Mouse (Mus musculus) MEL (cell line): Measurements from ENCODE around the gene Lefty1. TPM values are rescaled to one million over a fixed set of nuclear protein-coding genes. Genes with fewer than 3 reads are reported as not detected.
A peak's percentile ranks its signal among the peaks of the same experiment; 100 is the strongest.

ENCODE experiments used
- DNase-seq: peaks from one replicate; pipeline ENCODE4 v3.0.0; 2011; ENCODE audit warnings: low read depth, low spot score
- H3K27ac ChIP-seq: 2 replicates; pipeline ENCODE4 v1.5.1; 2012; ENCODE audit warnings: low read depth, mild to moderate bottlenecking, control low read depth, low read length, moderate library complexity; ENCODE audit not compliant: control insufficient read depth
- H3K27me3 ChIP-seq, 2 experiments: fragments of 150-350 bp in 1 of 2; sonication (generic) in 1 of 2; 2 replicates each; pipeline ENCODE4 v1.6.1; 2012; ENCODE audit warnings: low read length in 2 of 2, mild to moderate bottlenecking in 2 of 2, improper control_type of control experiment in 1 of 2, moderate library complexity in 1 of 2; ENCODE audit not compliant: insufficient read depth in 2 of 2, control insufficient read depth in 1 of 2
- H3K36me3 ChIP-seq, 2 experiments: 2 replicates each; pipeline ENCODE4 v1.6.1; 2012 to 2014; ENCODE audit warnings: low read length in 2 of 2, improper control_type of control experiment in 1 of 2, inconsistent platforms in 1 of 2, mild to moderate bottlenecking in 1 of 2; ENCODE audit not compliant: insufficient read depth in 2 of 2, control insufficient read depth in 1 of 2
- H3K4me1 ChIP-seq, 2 experiments: fragments of 150-350 bp in 1 of 2; sonication (generic) in 1 of 2; 2 replicates each; pipeline ENCODE4 v1.6.1; 2012; ENCODE audit warnings: low read length in 2 of 2, improper control_type of control experiment in 1 of 2, mild to moderate bottlenecking in 1 of 2; ENCODE audit not compliant: insufficient read depth in 2 of 2, control insufficient read depth in 1 of 2
- H3K4me3 ChIP-seq, 2 experiments: fragments of 150-350 bp in 1 of 2; sonication (generic) in 1 of 2; 2 replicates each; pipeline ENCODE4 v1.5.1; 2012; ENCODE audit warnings: low read depth in 2 of 2, low read length in 2 of 2, mild to moderate bottlenecking in 2 of 2, moderate library complexity in 2 of 2, control low read depth in 1 of 2, improper control_type of control experiment in 1 of 2; ENCODE audit not compliant: control insufficient read depth in 1 of 2, insufficient read depth in 1 of 2
- H3K79me2 ChIP-seq: 2 replicates; pipeline ENCODE4 v1.6.1; 2012; ENCODE audit warnings: mild to moderate bottlenecking, low read length, moderate library complexity; ENCODE audit not compliant: control insufficient read depth, poor library complexity, insufficient read depth
- H3K9ac ChIP-seq: 2 replicates; pipeline ENCODE4 v1.6.1; 2012; ENCODE audit warnings: low read depth, mild to moderate bottlenecking, control low read depth, low read length, moderate library complexity; ENCODE audit not compliant: control insufficient read depth, poor library complexity, severe bottlenecking
- H3K9me3 ChIP-seq: fragments of 150-350 bp; sonication (generic); replicated peaks from 2 replicates; pipeline ENCODE4 v1.6.1; 2012; ENCODE audit warnings: mild to moderate bottlenecking, low read length, improper control_type of control experiment, moderate library complexity; ENCODE audit not compliant: insufficient read depth
- BHLHE40 ChIP-seq: IDR thresholded peaks from 2 replicates; pipeline ENCODE4 v1.6.1; 2012; ENCODE audit warnings: low read depth, mild to moderate bottlenecking, inconsistent platforms, low read length, improper control_type of control experiment, borderline replicate concordance
- CHD2 ChIP-seq: IDR thresholded peaks from 2 replicates; pipeline ENCODE4 v1.6.1; 2011; ENCODE audit warnings: low read length, improper control_type of control experiment
- EP300 ChIP-seq, 2 experiments: IDR thresholded peaks; 2 replicates each; pipeline ENCODE4 v1.6.1; 2011; ENCODE audit warnings: improper control_type of control experiment in 2 of 2, low read length in 2 of 2, low read depth in 1 of 2, mild to moderate bottlenecking in 1 of 2
- GABPA ChIP-seq: IDR thresholded peaks from 2 replicates; pipeline ENCODE4 v1.6.1; 2012; ENCODE audit warnings: low read depth, mild to moderate bottlenecking, inconsistent platforms, low read length, improper control_type of control experiment, moderate library complexity
- GATA1 ChIP-seq: IDR thresholded peaks from 2 replicates; pipeline ENCODE4 v1.6.1; 2011; ENCODE audit warnings: low read depth, low read length, improper control_type of control experiment
- HCFC1 ChIP-seq: IDR thresholded peaks from 2 replicates; pipeline ENCODE4 v1.6.1; 2012; ENCODE audit warnings: low read depth, mild to moderate bottlenecking, inconsistent platforms, low read length, improper control_type of control experiment, moderate library complexity
- JUND ChIP-seq: IDR thresholded peaks from 2 replicates; pipeline ENCODE4 v1.6.1; 2011; ENCODE audit warnings: low read depth, mild to moderate bottlenecking, improper control_type of control experiment, low read length
- MAFK ChIP-seq: IDR thresholded peaks from 2 replicates; pipeline ENCODE4 v1.6.1; 2011; ENCODE audit warnings: low read depth, mild to moderate bottlenecking, low read length, improper control_type of control experiment, borderline replicate concordance
- MAX ChIP-seq: IDR thresholded peaks from 2 replicates; pipeline ENCODE4 v1.6.1; 2011; ENCODE audit warnings: low read length, improper control_type of control experiment
- MYB ChIP-seq: IDR thresholded peaks from 2 replicates; pipeline ENCODE4 v1.6.1; 2011; ENCODE audit warnings: mild to moderate bottlenecking, low read depth, low read length, improper control_type of control experiment
- NELFE ChIP-seq: IDR thresholded peaks from 2 replicates; pipeline ENCODE4 v1.6.1; 2011; ENCODE audit warnings: low read depth, low read length, improper control_type of control experiment
- NRF1 ChIP-seq: IDR thresholded peaks from 2 replicates; pipeline ENCODE4 v1.6.1; 2014; ENCODE audit warnings: low read depth, mild to moderate bottlenecking, inconsistent platforms, low read length, improper control_type of control experiment, moderate library complexity; ENCODE audit not compliant: poor library complexity, insufficient read depth, severe bottlenecking
- POLR2AphosphoS2 ChIP-seq: IDR thresholded peaks from 2 replicates; pipeline ENCODE4 v1.6.1; 2011; ENCODE audit warnings: low read length, improper control_type of control experiment
- RAD21 ChIP-seq: IDR thresholded peaks from 2 replicates; pipeline ENCODE4 v1.6.1; 2011; ENCODE audit warnings: mild to moderate bottlenecking, low read depth, low read length, improper control_type of control experiment
- RCOR1 ChIP-seq: IDR thresholded peaks from 2 replicates; pipeline ENCODE4 v1.6.1; 2012; ENCODE audit warnings: low read depth, mild to moderate bottlenecking, inconsistent platforms, low read length, improper control_type of control experiment
- SIN3A ChIP-seq: IDR thresholded peaks from 2 replicates; pipeline ENCODE4 v1.6.1; 2012; ENCODE audit warnings: low read length, improper control_type of control experiment, inconsistent platforms
- TAL1 ChIP-seq: IDR thresholded peaks from 2 replicates; pipeline ENCODE4 v1.6.1; 2012; ENCODE audit warnings: mild to moderate bottlenecking, inconsistent platforms, low read length, moderate library complexity, mixed read lengths
- TBP ChIP-seq: IDR thresholded peaks from 2 replicates; pipeline ENCODE4 v1.8.0; 2011; ENCODE audit warnings: low read depth, low read length, improper control_type of control experiment
- UBTF ChIP-seq: IDR thresholded peaks from 2 replicates; pipeline ENCODE4 v1.6.1; 2012; ENCODE audit warnings: low read depth, mild to moderate bottlenecking, inconsistent platforms, low read length, improper control_type of control experiment, moderate library complexity, borderline replicate concordance; ENCODE audit not compliant: insufficient read depth
- USF1 ChIP-seq: IDR thresholded peaks from 2 replicates; pipeline ENCODE4 v1.6.1; 2014; ENCODE audit warnings: low read depth, mild to moderate bottlenecking, inconsistent platforms, low read length, improper control_type of control experiment, moderate library complexity
- polyA plus RNA-seq, 2 experiments: library from polyadenylated mRNA; stranded (reverse) in 1 of 2; unstranded in 1 of 2; fragments of >175 nt in 1 of 2; fragments of >200 nt in 1 of 2; gene quantifications; 2 replicates each; pipeline versions ENCODE4 v1.2.1 to v1.2.4; 2012; ENCODE audit warnings: low replicate concordance in 2 of 2, low read depth in 1 of 2; ENCODE audit not compliant: insufficient read length in 2 of 2, insufficient read depth in 1 of 2, missing spikeins in 1 of 2
- total RNA-seq: library from RNA; depleted of rRNA; stranded (reverse); fragments of 300-350 nt; gene quantifications from 2 replicates; pipeline ENCODE4 v1.2.3, GENCODE M21; 2012

The Lefty1 gene
- total and polyA plus RNA-seq, 3 experiments: 5.1 to 6.4 TPM; not detected in 1

- Histone ChIP-seq H3K4me1 (peaks cover 5 to 21% of the 10 kb centered on the region in 2 experiments), H3K36me3 (peaks cover 0 to 7% of the 10 kb centered on the region in 2 experiments; a peak in 2 of 4 replicates), H3K79me2 (no peaks in the 10 kb centered on the region), H3K27me3 (no peaks in the 10 kb centered on the region), H3K4me3 (no peak overlapping the region), H3K9me3 (no peaks in the 10 kb centered on the region), H3K27ac (no peak overlapping the region), H3K9ac (no peak overlapping the region)
- peak; percentile 28 for DNase-seq
- TF ChIP-seq JUND: no peak
Observed at GRCm38 (mm10) chr1:180913797-180914196, 21.0 kb upstream of the Lefty1 start.

GRCm38 (mm10) chr1:180916425-180916824 lies 18.4 kb upstream of the Lefty1 start:
- H3K36me3 ChIP-seq: peaks cover 0 to 7% of the 10 kb centered on the region in 2 experiments; a peak in 2 of 4 replicates
- H3K79me2 ChIP-seq: no peaks in the 10 kb centered on the region
- no peaks in the 10 kb centered on the region for H3K27me3 ChIP-seq
- H3K27ac ChIP-seq: no peak overlapping the region
- TF ChIP-seq USF1: no peak
- TF ChIP-seq RAD21: no peak
- no peak for TF ChIP-seq MAX
- TF ChIP-seq MYB: no peak
- TF ChIP-seq MAFK: no peak
- TF ChIP-seq HCFC1: no peak
- no peak for TF ChIP-seq UBTF
- no peak for TF ChIP-seq BHLHE40
- TF ChIP-seq POLR2AphosphoS2: no peak
- no peak for TF ChIP-seq NRF1
- no peak for TF ChIP-seq CHD2
- no peak for TF ChIP-seq NELFE
- TF ChIP-seq JUND: no peak
- TF ChIP-seq RCOR1: no peak
- no peak for TF ChIP-seq SIN3A
- TF ChIP-seq EP300 (IDR thresholded peaks at IDR 0.05; ENCODE audit: low read depth in 1 of 2, low read length in 2 of 2): no peak
- TF ChIP-seq GABPA: no peak
- TF ChIP-seq TAL1: no peak
- TF ChIP-seq GATA1: no peak
- no peak for TF ChIP-seq TBP
- no peak for DNase-seq
- no peak overlapping the region for H3K9ac ChIP-seq
- H3K4me3 ChIP-seq: no peak overlapping the region
- no peaks in the 10 kb centered on the region for H3K9me3 ChIP-seq
- H3K4me1 ChIP-seq: peaks cover 5 to 15% of the 10 kb centered on the region in 2 experiments
